Mouse (Mus musculus) megakaryocyte, embryonic 14.5 days (primary cell): ENCODE data around the gene Adamts2.

Experiments used
- FLI1 ChIP-seq: IDR thresholded peaks from 2 replicates; pipeline ENCODE4 v1.6.1; 2012; ENCODE audit warnings: low read length, inconsistent platforms, mixed read lengths
- GATA1 ChIP-seq: IDR thresholded peaks from 3 replicates; pipeline ENCODE4 v1.6.1; 2012; ENCODE audit warnings: mixed read lengths, low read length, inconsistent platforms, borderline replicate concordance

- TF ChIP-seq GATA1 (no peak), FLI1 (no peak)
These were observed 136.6 kb downstream of the Adamts2 start for GRCm38 (mm10) chr11:50738436-50738835.
